Mouse (Mus musculus) brain, embryonic 14.5 days (tissue): ENCODE measurements around the gene Nell2.

Experiments used
- CTCF ChIP-seq: fragments of 200-500 bp; IDR thresholded peaks from 2 replicates; pipeline ENCODE4 v1.5.1; 2012; ENCODE audit warnings: inconsistent platforms, mild to moderate bottlenecking, moderate library complexity, borderline replicate concordance; ENCODE audit not compliant: insufficient read depth, insufficient read length; ENCODE audit errors: extremely low read depth
- POLR2A ChIP-seq: fragments of 200-500 bp; IDR thresholded peaks from 2 replicates; pipeline ENCODE4 v1.6.1; 2012; ENCODE audit warnings: mild to moderate bottlenecking, inconsistent platforms, borderline replicate concordance; ENCODE audit not compliant: poor library complexity, insufficient read depth, insufficient read length, severe bottlenecking; ENCODE audit errors: extremely low read depth

DNA sequence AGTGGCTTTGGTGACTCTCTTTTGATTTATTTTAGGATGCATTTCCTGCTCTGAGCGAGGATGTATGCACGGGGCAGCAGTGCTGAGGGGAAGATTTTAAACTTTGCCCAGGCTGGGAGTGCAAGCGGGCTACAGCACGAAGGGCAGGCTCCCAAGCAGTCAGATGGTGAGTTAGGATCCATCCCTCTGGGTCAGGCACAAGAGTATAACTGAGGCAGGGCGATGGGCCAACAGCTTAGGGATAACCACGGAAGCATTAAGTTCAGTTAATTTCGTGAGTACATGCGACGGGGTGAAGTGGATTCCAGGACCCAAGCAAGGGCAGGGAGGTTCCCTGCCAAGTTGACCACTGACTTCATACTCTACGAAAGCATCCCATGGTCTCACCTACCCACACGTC is 83.8 kb downstream of the Nell2 start:
- TF ChIP-seq POLR2A = no peak
- no peak for TF ChIP-seq CTCF
